Mouse (Mus musculus) right cerebral cortex, postnatal 36 days (tissue): Measurements from ENCODE around the gene Dda1.

Experiments
- DNase-seq, 2 experiments: peaks; one replicate each; pipeline ENCODE4 v3.0.0; 2022; ENCODE audit warnings: low spot score in 2 of 2, mixed read lengths in 1 of 2

Gene Dda1

DNA sequence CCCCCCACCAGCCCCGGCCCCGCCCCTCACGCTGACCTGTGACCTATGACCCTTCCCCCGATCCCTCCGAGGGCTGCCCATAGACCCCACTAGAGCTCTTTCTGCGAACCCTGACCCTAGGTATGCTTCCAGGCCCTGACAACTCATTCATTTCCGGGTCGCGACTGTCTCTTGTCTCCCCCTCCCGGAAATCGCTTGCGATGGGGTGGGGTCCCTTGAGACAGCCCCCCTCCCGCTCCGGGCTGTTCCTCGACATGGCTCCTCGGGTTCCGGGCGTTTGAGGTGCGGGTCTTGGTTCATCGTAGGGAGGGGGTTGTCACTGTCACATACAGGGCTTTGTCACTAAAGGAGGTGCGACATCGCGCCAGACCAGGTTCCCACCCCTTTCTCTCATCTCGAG lies 412 bp downstream of the Dda1 start:
- DNase-seq, result no peak

GRCm38 (mm10) chr8:71470146-71470912 lies 1.3 kb downstream of the Dda1 start:
- no peak for DNase-seq

DNA sequence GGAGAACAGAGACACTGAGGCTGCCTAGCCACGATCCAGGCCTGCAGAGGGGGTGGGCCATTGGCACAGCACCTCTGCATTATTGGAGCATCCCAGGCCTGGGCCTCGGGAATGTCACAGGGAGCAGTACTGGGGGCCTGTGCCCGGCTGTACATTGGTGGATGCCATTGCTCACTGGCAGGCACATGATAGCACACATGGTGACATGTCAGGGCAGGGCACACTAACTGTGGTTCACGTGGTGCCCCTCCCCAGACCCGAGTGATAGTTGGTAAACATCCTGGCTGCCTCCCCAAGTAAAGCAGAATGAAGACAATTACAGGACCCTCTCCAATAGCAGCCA lies 1.9 kb downstream of the Dda1 start:
- DNase-seq, result no peak

- no peak for DNase-seq
Observed at GRCm38 (mm10) chr8:71471861-71472260, 2.9 kb downstream of the Dda1 start.

DNA sequence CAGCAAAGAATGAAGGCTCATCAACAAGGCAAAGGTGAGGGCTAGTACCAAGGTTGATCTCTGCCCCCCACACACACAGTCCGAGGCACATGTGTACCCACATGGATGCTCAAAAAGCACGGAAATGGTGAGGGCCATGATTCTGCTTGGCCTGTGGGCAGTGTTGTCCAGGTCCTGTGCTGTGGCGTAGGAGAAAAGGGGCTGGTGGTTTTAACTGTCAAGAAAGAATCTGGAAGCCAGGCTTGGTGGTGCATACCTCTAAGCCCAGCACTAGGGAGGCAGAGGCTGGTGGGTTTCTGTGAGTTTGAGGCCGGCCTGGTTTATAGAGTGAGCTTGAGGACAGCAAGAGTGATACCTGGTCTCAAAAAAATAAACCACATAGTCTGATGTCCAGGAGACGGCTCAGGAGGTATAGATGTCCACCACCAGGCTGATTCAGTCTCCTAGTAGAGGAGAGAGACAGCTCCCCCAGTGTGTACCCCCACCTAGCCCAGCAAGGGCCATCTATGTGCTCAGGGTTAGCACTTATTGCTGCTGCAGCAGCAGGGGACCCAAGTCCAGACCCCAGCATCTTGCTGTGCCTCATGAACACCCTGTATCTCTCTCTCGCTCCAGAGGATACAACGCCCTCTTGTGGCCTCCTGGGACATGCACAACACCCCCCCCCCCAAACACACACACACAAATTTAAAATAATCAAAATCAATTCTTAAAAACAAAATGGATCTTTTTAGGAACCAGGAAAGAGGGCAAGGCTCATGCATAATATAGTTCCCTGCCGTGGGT lies 3.8 kb downstream of the Dda1 start:
- DNase-seq, result no peak

DNA sequence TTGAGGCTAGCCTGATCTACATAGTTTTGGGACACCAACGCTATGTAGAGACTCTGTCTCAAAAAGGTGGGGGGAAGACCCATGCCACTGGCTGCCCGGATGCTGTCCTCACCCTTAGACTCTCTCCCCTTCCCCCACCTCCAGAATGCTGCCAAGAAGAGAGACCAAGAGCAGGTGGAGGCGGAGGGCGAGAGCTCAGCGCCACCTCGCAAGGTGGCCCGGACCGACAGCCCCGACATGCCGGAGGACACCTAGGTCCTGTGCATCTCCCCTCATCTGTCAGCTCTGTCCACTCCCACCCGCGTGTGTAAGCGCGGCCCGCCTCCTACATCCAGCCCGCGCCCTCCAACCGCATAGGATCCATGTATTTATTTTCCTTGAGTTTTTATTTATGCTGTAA lies 5.3 kb downstream of the Dda1 start:
- DNase-seq, result no peak

GRCm38 (mm10) chr8:71474785-71475701 lies 6.0 kb downstream of the Dda1 start:
- DNase-seq, result no peak

DNA sequence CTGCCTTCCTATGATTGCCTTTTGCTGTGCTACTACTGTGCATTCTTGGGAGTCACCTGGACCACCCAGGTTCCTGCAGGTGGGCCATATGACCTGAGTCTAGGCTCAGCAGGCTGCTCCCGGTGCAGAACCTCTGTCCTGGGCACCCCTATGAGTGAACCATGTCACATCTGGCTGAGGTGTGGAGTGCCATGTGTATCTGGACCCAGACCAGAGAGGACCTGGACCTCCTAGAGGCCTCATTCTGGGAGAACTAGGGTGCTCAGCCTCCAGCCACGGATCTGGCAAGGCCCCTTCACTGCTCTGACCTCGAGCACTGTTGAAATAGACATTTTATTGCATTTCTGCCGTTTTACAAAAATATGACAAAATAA lies 6.7 kb downstream of the Dda1 start:
- no peak for DNase-seq

DNA sequence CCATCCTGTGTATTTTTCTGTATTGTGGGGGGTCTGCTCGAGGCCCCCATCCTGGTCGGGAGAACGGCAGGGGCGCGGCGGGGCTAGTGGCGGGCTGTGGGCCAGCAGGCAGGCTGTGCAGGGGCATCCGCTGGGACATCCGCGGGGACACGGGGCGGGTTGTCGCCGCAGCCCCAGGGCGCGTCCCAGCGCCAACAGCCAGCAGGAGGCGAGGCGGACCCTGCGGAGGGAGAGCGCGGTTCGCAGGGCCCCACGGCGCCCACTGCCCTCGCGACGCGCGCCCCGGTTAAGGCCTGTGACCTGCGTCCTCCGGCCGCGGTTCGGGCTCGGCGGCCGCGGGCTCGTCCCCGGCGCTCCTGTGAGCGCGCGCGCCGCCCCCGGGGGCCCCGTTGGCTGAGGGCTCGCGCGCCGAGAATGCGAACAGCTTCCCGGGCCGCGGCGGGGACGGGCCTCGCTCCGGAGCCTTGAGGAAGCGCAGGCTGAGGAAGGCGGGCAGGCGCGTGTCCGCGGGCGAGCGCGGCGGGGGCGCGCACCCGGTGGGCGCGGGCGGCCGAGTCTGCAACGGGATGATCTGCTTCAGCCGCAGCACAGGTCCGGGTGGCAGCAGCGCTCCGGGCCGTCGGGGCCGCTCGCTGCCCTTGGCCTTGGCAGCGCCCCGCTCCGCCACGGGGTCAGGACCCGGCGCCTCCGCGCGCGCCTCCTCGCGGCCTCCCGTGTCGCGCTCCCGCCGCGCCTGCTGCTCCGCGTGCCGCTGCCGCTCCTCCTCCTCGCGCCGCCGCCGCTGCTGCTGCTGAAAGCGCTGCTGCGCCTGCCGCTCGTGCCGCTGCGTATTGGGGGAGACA lies 7.3 kb downstream of the Dda1 start:
- peak; percentile 68 to 75 for DNase-seq

- no peak for DNase-seq
Observed at GRCm38 (mm10) chr8:71477196-71477845, 8.3 kb downstream of the Dda1 start.

DNA sequence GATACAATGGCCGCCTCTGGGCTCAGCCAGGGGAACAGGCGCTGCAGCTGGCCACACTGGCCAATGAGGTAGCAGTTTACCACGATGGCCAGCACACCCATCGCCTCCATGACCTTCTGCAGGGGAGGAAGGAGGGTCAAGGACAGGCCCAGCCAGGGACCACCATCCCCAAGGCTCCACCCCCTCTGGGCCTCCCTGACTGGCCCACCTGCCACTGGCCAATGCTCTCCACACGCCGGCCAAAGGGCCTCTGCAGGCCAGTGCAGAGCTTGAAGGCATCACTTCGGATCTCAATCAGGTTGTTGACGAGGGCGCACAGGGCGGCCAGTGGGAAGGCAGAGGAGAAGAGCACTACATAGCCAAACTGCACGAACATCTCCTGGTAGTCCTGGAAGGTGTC lies 9.9 kb downstream of the Dda1 start:
- DNase-seq, result no peak

DNA sequence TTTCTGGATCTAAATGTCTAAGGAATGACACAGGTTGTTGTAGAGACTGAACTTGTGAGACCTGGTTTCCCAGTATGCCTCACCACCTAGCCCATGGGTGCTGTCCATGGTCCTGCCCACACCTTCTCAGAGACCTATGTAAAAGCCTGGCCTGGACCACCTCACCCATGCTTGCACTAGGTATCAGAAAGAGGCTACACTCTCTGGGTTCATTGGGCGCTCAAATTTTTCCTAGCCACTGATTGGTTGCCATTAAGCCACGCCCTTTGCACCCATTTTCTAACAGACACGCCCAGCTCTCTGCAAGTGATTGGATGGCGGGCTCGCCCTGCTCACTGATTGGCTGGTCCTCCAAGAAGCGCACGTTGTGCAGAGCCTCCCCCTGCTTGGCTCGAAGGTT lies 14.9 kb downstream of the Dda1 start:
- DNase-seq, result no peak

DNA sequence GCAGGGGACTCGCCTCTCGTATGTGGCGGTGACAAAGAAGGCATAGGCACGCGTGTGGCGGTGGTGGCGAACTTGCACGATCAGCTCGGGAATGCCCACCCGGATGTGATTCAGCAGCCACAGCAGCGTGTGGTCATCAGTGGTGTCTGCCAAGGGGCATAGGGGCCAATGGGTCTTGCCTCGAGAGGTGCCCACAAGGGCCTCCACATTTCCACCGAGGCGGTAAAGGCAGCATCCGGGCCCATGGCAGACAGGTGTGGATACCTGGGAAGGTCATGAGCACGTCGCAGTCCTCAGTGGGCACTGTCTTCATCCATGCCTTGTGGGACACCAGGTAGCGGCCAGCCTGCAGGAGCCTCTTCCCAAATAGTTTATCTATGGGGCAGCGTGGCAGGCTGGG lies 15.7 kb downstream of the Dda1 start:
- no peak for DNase-seq

DNA sequence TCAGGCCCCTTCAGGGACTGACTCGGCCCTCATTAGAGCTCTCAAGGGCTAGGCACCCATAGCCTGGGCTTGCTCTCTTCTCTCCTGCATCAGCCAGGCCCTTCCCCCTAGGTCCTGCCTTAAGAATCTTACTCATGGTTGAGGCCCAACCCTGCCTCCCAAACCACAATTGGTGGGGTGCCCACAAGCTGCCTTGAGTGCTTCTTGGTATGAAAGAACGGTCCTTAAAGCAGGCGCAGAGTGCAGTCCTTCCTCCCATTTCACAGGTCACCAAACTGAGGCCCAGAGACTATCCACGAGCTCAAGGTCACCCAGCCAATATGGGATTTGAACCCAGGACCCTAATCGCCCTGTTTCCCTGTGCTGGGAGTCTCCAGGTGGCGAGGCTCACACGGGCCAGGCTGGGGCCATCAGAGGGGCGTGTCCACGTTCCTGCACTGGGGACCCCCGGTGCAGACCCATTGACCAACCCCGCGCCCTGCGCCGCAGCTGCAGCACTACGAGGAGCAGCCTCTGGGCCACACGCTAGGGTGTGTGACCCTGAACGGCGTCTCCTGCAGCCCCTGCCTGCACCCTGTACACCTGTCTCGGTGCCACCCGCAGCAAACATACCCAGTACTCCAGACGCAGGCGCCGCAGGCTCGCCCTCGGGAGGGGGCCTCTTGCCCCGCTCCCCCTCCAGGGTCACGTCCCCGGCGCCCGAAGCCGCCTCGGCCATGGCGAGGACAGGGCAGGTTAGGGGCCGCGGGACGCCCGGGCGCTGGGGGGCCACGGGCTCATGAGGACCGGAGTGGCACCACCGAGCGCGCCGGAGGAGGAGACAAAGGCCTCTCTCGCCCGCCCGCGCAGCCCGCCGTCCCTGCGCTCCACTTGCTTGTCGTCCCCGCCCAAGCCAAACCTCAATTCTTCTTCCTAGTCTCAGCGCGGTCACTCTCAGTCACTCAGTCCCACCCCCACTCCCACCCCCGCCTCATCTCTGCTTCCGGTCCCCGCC lies 16.4 kb downstream of the Dda1 start, which contains the start of gene Ano8:
Gene Ano8, minus strand, starts transcription at position 822 of the 994 bp plus-strand sequence.
- DNase-seq, result peak; percentile 85 to 86

DNA sequence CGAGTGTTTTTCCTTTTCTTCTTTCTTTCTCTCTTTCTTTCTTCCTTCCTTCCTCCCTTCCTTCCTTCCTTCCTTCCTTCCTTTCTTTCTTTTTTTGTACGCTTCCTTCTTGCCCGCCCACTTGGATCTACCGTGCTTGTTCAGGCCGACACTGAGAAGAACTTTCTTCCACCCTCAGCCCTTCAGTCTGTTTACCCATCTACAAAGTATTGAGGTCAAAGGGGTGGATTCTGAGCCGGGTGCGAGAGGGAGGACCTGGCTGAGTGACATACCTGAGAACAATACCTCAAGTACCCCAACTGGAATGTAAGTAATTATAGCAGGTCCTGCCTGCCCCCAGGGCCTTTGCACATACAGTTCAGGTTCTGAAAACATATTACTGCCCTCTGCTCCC lies 17.1 kb downstream of the Dda1 start:
- DNase-seq, result no peak

DNA sequence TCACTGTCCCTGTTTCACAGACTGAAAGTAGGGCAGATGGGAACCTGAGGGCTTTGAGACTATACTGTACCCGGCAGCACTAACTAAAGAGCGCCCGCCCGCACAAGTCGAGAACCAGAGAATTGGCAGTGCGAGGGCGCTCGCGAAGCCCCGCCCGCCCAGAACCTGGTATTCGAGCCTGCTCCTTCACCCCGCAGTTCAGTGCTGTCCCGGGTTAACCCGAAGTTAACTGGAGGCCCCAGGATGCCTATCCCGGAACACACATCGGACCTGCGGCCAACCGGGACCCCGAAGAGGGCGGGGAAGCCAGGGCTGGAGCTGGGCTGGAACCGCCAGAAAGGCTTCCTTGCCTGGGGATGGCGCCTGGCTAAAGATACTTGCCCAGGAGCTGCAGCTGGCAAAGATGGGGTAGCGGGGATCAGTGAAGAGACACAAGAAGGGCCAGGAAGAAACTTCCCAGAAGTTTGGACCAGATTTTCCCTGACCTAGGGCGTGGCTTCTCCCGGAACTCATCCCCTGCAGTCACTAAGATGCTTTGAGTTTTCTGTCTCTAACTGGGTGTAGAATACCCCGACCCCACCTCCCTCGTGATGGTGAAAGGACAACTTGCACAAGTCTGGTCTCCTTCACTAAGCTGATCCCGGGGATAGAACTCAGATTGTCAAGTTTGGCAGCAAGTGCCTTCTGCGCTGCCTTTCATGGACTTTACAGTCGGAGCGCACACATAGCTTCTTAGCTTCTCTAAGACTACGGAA lies 18.9 kb downstream of the Dda1 start, which contains the start of gene Gtpbp3:
Gene Gtpbp3, plus strand, starts transcription at position 413 of the 755 bp plus-strand sequence.
- peak; percentile 73 for DNase-seq

GRCm38 (mm10) chr8:71488454-71488853 lies 19.5 kb downstream of the Dda1 start:
- DNase-seq, result peak; percentile 70 to 80

GRCm38 (mm10) chr8:71495039-71495438 lies 26.0 kb downstream of the Dda1 start:
- DNase-seq, result peak in 1 of 2 experiments; percentile 59

DNA sequence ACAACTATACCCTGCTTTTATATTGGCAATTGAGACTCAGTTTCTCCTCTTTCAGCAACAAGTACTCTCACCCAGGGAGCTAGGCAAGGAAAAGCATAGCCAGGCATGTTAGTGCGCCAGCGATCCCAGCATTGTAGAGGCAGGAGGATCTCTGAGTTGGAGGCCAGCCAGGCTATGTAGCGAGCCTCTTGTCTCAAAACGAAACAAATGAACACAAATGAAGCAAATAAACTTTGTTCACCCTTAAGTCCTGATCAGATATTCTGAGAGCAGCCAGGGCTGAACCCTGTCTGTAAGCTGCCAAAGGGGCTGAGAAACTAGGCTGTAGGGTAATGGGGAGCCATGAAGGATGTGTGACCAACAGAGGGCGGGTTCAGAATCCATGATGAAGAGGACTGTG lies 26.8 kb downstream of the Dda1 start:
- DNase-seq, result no peak
